Mouse (Mus musculus) midbrain, embryonic 14.5 days (tissue): ENCODE measurements around the gene Sf3b6. TPM values are rescaled to one million over a fixed set of nuclear protein-coding genes. Genes with fewer than 3 reads are reported as not detected.

ENCODE experiments used
- ATAC-seq: fragments of 200-750 bp; cut with Nextera tagmentation; 2 replicates; pipeline ENCODE4 v1.8.0; 2017; ENCODE audit warnings: moderate number of reproducible peaks, moderate library complexity; ENCODE audit not compliant: low FRiP score, low TSS enrichment
- DNase-seq: peaks from one replicate; pipeline ENCODE4 v3.0.0-alpha.2; 2015
- H3K27ac ChIP-seq: fragments of 300-500 bp; sonication (generic); replicated peaks from 2 replicates; pipeline ENCODE4 v1.5.1; 2014; ENCODE audit warnings: mild to moderate bottlenecking, low read depth, low read length, moderate library complexity
- H3K27me3 ChIP-seq: fragments of 300-500 bp; sonication (generic); 2 replicates; pipeline ENCODE4 v1.6.1; 2014; ENCODE audit warnings: low read length, control low read depth, mixed read lengths; ENCODE audit not compliant: control insufficient read depth, insufficient read depth
- H3K36me3 ChIP-seq: fragments of 300-500 bp; sonication (generic); 2 replicates; pipeline ENCODE4 v1.6.1; 2014; ENCODE audit warnings: low read length, control low read depth; ENCODE audit not compliant: control insufficient read depth, insufficient read depth
- H3K4me1 ChIP-seq: fragments of 300-500 bp; sonication (generic); 2 replicates; pipeline ENCODE4 v1.6.1; 2014; ENCODE audit warnings: mild to moderate bottlenecking, antibody characterized with exemption, low read length, control low read depth; ENCODE audit not compliant: control insufficient read depth, insufficient read depth
- H3K4me2 ChIP-seq: fragments of 300-500 bp; sonication (generic); 2 replicates; pipeline ENCODE4 v1.6.1; 2014; ENCODE audit warnings: mild to moderate bottlenecking, low read length, moderate library complexity
- H3K4me3 ChIP-seq: fragments of 300-500 bp; sonication (generic); replicated peaks from 2 replicates; pipeline ENCODE4 v1.5.1; 2014; ENCODE audit warnings: low read depth, low read length
- H3K9ac ChIP-seq: fragments of 300-500 bp; sonication (generic); replicated peaks from 2 replicates; pipeline ENCODE4 v1.6.1; 2014; ENCODE audit warnings: mild to moderate bottlenecking, low read length, moderate library complexity
- H3K9me3 ChIP-seq: fragments of 300-500 bp; sonication (generic); 2 replicates; pipeline ENCODE4 v1.6.1; 2016; ENCODE audit warnings: low read length, control low read depth, mixed read lengths; ENCODE audit not compliant: control insufficient read depth
- WGBS: fragments of 180-500 bp; shearing (Covaris S2); extraction: QIAGEN DNeasy Blood & Tissue Kit; methylation state at CpG from one replicate; pipeline ENCODE4 v1.1.7; 2014; 5-methylcytosine and 5-hydroxymethylcytosine counted together
- polyA plus RNA-seq: library from polyadenylated mRNA; unstranded; fragments of >200 nt; fragmentation: Nextera tagmentation; extraction: Ambion mirVana; gene quantifications from 2 replicates; pipeline ENCODE4 v1.2.1, GENCODE M21; 2014

Gene Sf3b6
- polyA plus RNA-seq, result 345 and 373 TPM in 2 replicates

GRCm38 (mm10) chr12:4817361-4818101 lies at the start of gene Sf3b6:
Sf3b6 (plus strand) TSS chr12:4817544.
- Histone ChIP-seq H3K36me3 (peaks cover 16% of the 10 kb centered on the region), H3K27me3 (no peaks in the 10 kb centered on the region), H3K4me1 (peaks cover 20% of the 10 kb centered on the region), H3K9me3 (no peaks in the 10 kb centered on the region), H3K27ac (peak within 1 kb of the TSS; percentile 88), H3K9ac (peak within 1 kb of the TSS; percentile 77), H3K4me2 (peak within 1 kb of the TSS; percentile 72), H3K4me3 (peak within 1 kb of the TSS; percentile 87)
- under 1% methylated on average over 49 of the region's 49 CpGs for WGBS
- DNase-seq, result peak; percentile 99
- peak; percentile 98 for ATAC-seq

GRCm38 (mm10) chr12:4768492-4769332 lies 48.6 kb upstream of the Sf3b6 start, which contains the start of the genes Pfn4 and Fam228b:
Pfn4 (plus strand) TSS chr12:4769022.
Fam228b (minus strand) TSS chr12:4769267.
- DNase-seq (peak; percentile 97), ATAC-seq (peak; percentile 99)
- 2% methylated on average over 61 of the region's 61 CpGs for WGBS
- H3K9ac ChIP-seq, result peak within 1 kb of the TSS; percentile 90
- H3K4me2 ChIP-seq, result peak within 1 kb of the TSS; percentile 65
- no peaks in the 10 kb centered on the region for H3K9me3 ChIP-seq
- H3K4me3 ChIP-seq, result peak within 1 kb of the TSS; percentile 60
- H3K27me3 ChIP-seq, result no peaks in the 10 kb centered on the region
- peaks cover 6% of the 10 kb centered on the region; the same call in 1 of the 2 replicates for H3K4me1 ChIP-seq
- H3K36me3 ChIP-seq, result no peaks in the 10 kb centered on the region
- peak within 1 kb of the TSS; percentile 96 for H3K27ac ChIP-seq

- Histone ChIP-seq H3K4me3 (peak overlapping the region; percentile 60), H3K9me3 (no peaks in the 10 kb centered on the region), H3K36me3 (no peaks in the 10 kb centered on the region), H3K4me2 (peak overlapping the region; percentile 65), H3K4me1 (peaks cover 6% of the 10 kb centered on the region; the same call in 1 of the 2 replicates), H3K27ac (peak overlapping the region; percentile 96), H3K9ac (peak overlapping the region; percentile 90), H3K27me3 (no peaks in the 10 kb centered on the region)
- ATAC-seq, result peak; percentile 54
- no peak for DNase-seq
- 17% methylated on average over 13 of the region's 13 CpGs for WGBS
Observed at GRCm38 (mm10) chr12:4769333-4769723, 48.0 kb upstream of the Sf3b6 start.

GRCm38 (mm10) chr12:4774895-4775587 lies 42.3 kb upstream of the Sf3b6 start:
- DNase-seq (no peak), ATAC-seq (no peak)
- Histone ChIP-seq H3K9ac (no peak overlapping the region), H3K4me3 (no peak overlapping the region), H3K4me1 (no peaks in the 10 kb centered on the region), H3K27me3 (no peaks in the 10 kb centered on the region), H3K9me3 (no peaks in the 10 kb centered on the region), H3K36me3 (no peaks in the 10 kb centered on the region), H3K27ac (no peak overlapping the region), H3K4me2 (no peak overlapping the region)
- WGBS, result 93% methylated on average over 8 of the region's 8 CpGs

GRCm38 (mm10) chr12:4775588-4775949 lies 41.8 kb upstream of the Sf3b6 start:
- H3K36me3 ChIP-seq, result no peaks in the 10 kb centered on the region
- DNase-seq, result no peak
- no peak overlapping the region for H3K4me2 ChIP-seq
- WGBS, result 79% methylated on average over 9 of the region's 9 CpGs
- H3K4me3 ChIP-seq, result no peak overlapping the region
- no peaks in the 10 kb centered on the region for H3K9me3 ChIP-seq
- ATAC-seq, result no peak
- H3K27me3 ChIP-seq, result no peaks in the 10 kb centered on the region
- H3K27ac ChIP-seq, result no peak overlapping the region
- H3K4me1 ChIP-seq, result no peaks in the 10 kb centered on the region
- H3K9ac ChIP-seq, result no peak overlapping the region

- Histone ChIP-seq H3K9me3 (no peaks in the 10 kb centered on the region), H3K9ac (no peak overlapping the region), H3K4me3 (no peak overlapping the region), H3K4me1 (no peaks in the 10 kb centered on the region), H3K27ac (no peak overlapping the region), H3K27me3 (no peaks in the 10 kb centered on the region), H3K4me2 (no peak overlapping the region), H3K36me3 (no peaks in the 10 kb centered on the region)
- 93% methylated on average over 6 of the region's 6 CpGs for WGBS
- no peak for DNase-seq
- no peak for ATAC-seq
Observed at GRCm38 (mm10) chr12:4777734-4778133, 39.6 kb upstream of the Sf3b6 start.

GRCm38 (mm10) chr12:4780245-4780644 lies 37.1 kb upstream of the Sf3b6 start:
- DNase-seq, result no peak
- no peak for ATAC-seq
- H3K9ac ChIP-seq, result no peak overlapping the region
- no peaks in the 10 kb centered on the region for H3K27me3 ChIP-seq
- no peak overlapping the region for H3K4me2 ChIP-seq
- H3K27ac ChIP-seq, result no peak overlapping the region
- no peaks in the 10 kb centered on the region for H3K4me1 ChIP-seq
- H3K4me3 ChIP-seq, result no peak overlapping the region
- no peaks in the 10 kb centered on the region for H3K36me3 ChIP-seq
- 62% methylated on average over 2 of the region's 2 CpGs for WGBS
- H3K9me3 ChIP-seq, result no peaks in the 10 kb centered on the region

- ATAC-seq (no peak), DNase-seq (no peak)
- Histone ChIP-seq H3K9me3 (no peaks in the 10 kb centered on the region), H3K4me2 (no peak overlapping the region), H3K27me3 (no peaks in the 10 kb centered on the region), H3K4me3 (no peak overlapping the region), H3K9ac (no peak overlapping the region), H3K27ac (no peak overlapping the region), H3K36me3 (no peaks in the 10 kb centered on the region), H3K4me1 (no peaks in the 10 kb centered on the region)
- WGBS, result 81% methylated on average over 1 of the region's 1 CpGs
Observed at GRCm38 (mm10) chr12:4781270-4781669, 36.1 kb upstream of the Sf3b6 start.
